Mouse (Mus musculus): ENCODE measurements at regions not wholly inside any gene's neighbourhood (a gene's known extent, or its start where the extent isn't known, plus 50 kb on each side); places are given as distances from the start of the nearest gene placed in this dataset.

GRCm38 (mm10) chr4:153120480-153120879 lies 362.1 kb downstream of the Ajap1 start:
- 72% methylated on average over 6 of the region's 6 CpGs for WGBS
- no peak for ATAC-seq (ENCODE audit: low FRiP score)

GRCm38 (mm10) chr4:153119647-153120102 lies 362.9 kb downstream of the Ajap1 start:
- 66% methylated on average over 4 of the region's 4 CpGs for WGBS

More at GRCm38 (mm10) chr4:153120480-153120879, 362.1 kb downstream of the Ajap1 start:
- no peaks in the 10 kb centered on the region for H3K4me1 ChIP-seq
- no peak overlapping the region for H3K27ac ChIP-seq
- H3K9me3 ChIP-seq = no peaks in the 10 kb centered on the region
- no peaks in the 10 kb centered on the region for H3K36me3 ChIP-seq (replicated peaks)
- no peak overlapping the region for H3K9ac ChIP-seq
- H3K4me2 ChIP-seq = no peak overlapping the region
- peaks cover 13% of the 10 kb centered on the region; the same call in 1 of the 2 replicates for H3K27me3 ChIP-seq
- no peak overlapping the region for H3K4me3 ChIP-seq (replicated peaks)

GRCm38 (mm10) chr4:153118824-153119646 lies 363.6 kb downstream of the Ajap1 start:
- Histone ChIP-seq H3K4me1 (0 out of 2 replicates have a peak, but pooled peaks cover 4% of the 10 kb centered on the region), H3K27ac (no peak overlapping the region), H3K4me3 (replicated peaks) (no peak overlapping the region), H3K27me3 (peaks cover 13% of the 10 kb centered on the region; the same call in 1 of the 2 replicates), H3K4me2 (no peak overlapping the region), H3K36me3 (replicated peaks) (no peaks in the 10 kb centered on the region), H3K9ac (no peak overlapping the region), H3K9me3 (no peaks in the 10 kb centered on the region)
- no peak for ATAC-seq (ENCODE audit: low FRiP score)
- 57% methylated on average over 14 of the region's 14 CpGs for WGBS

More at GRCm38 (mm10) chr4:153119647-153120102, 362.9 kb downstream of the Ajap1 start:
- no peak overlapping the region for H3K9ac ChIP-seq
- H3K4me2 ChIP-seq = no peak overlapping the region
- 0 out of 2 replicates have a peak, but pooled peaks cover 4% of the 10 kb centered on the region for H3K4me1 ChIP-seq
- no peak overlapping the region for H3K4me3 ChIP-seq (replicated peaks)
- H3K27ac ChIP-seq = no peak overlapping the region
- H3K36me3 ChIP-seq (replicated peaks) = no peaks in the 10 kb centered on the region
- peaks cover 13% of the 10 kb centered on the region; the same call in 1 of the 2 replicates for H3K27me3 ChIP-seq
- no peaks in the 10 kb centered on the region for H3K9me3 ChIP-seq
- no peak for ATAC-seq (ENCODE audit: low FRiP score)

GRCm38 (mm10) chr4:153114998-153115397 lies 367.6 kb downstream of the Ajap1 start:
- Histone ChIP-seq H3K9ac (no peak overlapping the region), H3K9me3 (peaks cover 9% of the 10 kb centered on the region; the same call in 1 of the 2 replicates), H3K27me3 (0 out of 2 replicates have a peak, but pooled peaks cover 8% of the 10 kb centered on the region), H3K4me1 (0 out of 2 replicates have a peak, but pooled peaks cover 4% of the 10 kb centered on the region), H3K36me3 (replicated peaks) (no peaks in the 10 kb centered on the region), H3K4me3 (replicated peaks) (no peak overlapping the region), H3K4me2 (no peak overlapping the region), H3K27ac (no peak overlapping the region)
- 50% methylated on average over 7 of the region's 7 CpGs for WGBS
- no peak for ATAC-seq (ENCODE audit: low FRiP score)

GRCm38 (mm10) chr4:153113577-153113976 lies 369.0 kb downstream of the Ajap1 start:
- Histone ChIP-seq H3K9ac (no peak overlapping the region), H3K36me3 (replicated peaks) (no peaks in the 10 kb centered on the region), H3K4me1 (0 out of 2 replicates have a peak, but pooled peaks cover 4% of the 10 kb centered on the region), H3K27ac (no peak overlapping the region), H3K4me2 (no peak overlapping the region), H3K9me3 (peaks cover 9% of the 10 kb centered on the region; the same call in 1 of the 2 replicates), H3K4me3 (replicated peaks) (no peak overlapping the region), H3K27me3 (0 out of 2 replicates have a peak, but pooled peaks cover 3% of the 10 kb centered on the region)
- ATAC-seq (ENCODE audit: low FRiP score) = no peak
- 56% methylated on average over 2 of the region's 2 CpGs for WGBS

GRCm38 (mm10) chr4:153110291-153110746 lies 372.3 kb downstream of the Ajap1 start:
- Histone ChIP-seq H3K9me3 (peaks cover 14% of the 10 kb centered on the region; the same call in 1 of the 2 replicates), H3K36me3 (replicated peaks) (no peaks in the 10 kb centered on the region), H3K4me1 (0 out of 2 replicates have a peak, but pooled peaks cover 4% of the 10 kb centered on the region), H3K27me3 (no peaks in the 10 kb centered on the region), H3K9ac (no peak overlapping the region), H3K4me3 (replicated peaks) (no peak overlapping the region), H3K4me2 (peak overlapping the region; percentile 2; the same call in 1 of the 2 replicates), H3K27ac (peak overlapping the region; percentile 62)
- ATAC-seq (ENCODE audit: low FRiP score) = peak; percentile 75; the same call in 1 of the 2 replicates
- 47% methylated on average over 16 of the region's 16 CpGs for WGBS

- ATAC-seq (ENCODE audit: low FRiP score) = no peak
- no peaks in the 10 kb centered on the region for H3K9me3 ChIP-seq
- no peak overlapping the region for H3K4me2 ChIP-seq
- H3K4me3 ChIP-seq (replicated peaks) = no peak overlapping the region
- H3K27me3 ChIP-seq = no peaks in the 10 kb centered on the region
- 82% methylated on average over 12 of the region's 12 CpGs for WGBS
- H3K4me1 ChIP-seq = peaks cover 17% of the 10 kb centered on the region
- no peak overlapping the region for H3K27ac ChIP-seq
- no peaks in the 10 kb centered on the region for H3K36me3 ChIP-seq (replicated peaks)
- no peak overlapping the region for H3K9ac ChIP-seq
Observed at GRCm38 (mm10) chr4:153098591-153098990, 384.0 kb downstream of the Ajap1 start.

- no peak for ATAC-seq (ENCODE audit: low FRiP score)
- WGBS = 77% methylated on average over 1 of the region's 1 CpGs
Observed at GRCm38 (mm10) chr4:153097601-153098000, 385.0 kb downstream of the Ajap1 start.

GRCm38 (mm10) chr4:153093129-153093528 lies 389.5 kb downstream of the Ajap1 start:
- Histone ChIP-seq H3K27ac (no peak overlapping the region), H3K9me3 (no peaks in the 10 kb centered on the region), H3K36me3 (replicated peaks) (no peaks in the 10 kb centered on the region), H3K4me2 (no peak overlapping the region), H3K4me3 (replicated peaks) (no peak overlapping the region), H3K4me1 (peaks cover 12% of the 10 kb centered on the region), H3K9ac (no peak overlapping the region), H3K27me3 (peaks cover 6% of the 10 kb centered on the region; the same call in 1 of the 2 replicates)
- ATAC-seq (ENCODE audit: low FRiP score) = no peak
- 83% methylated on average over 3 of the region's 3 CpGs for whole genome bisulfite sequencing

More at GRCm38 (mm10) chr4:153097601-153098000, 385.0 kb downstream of the Ajap1 start:
- H3K4me3 ChIP-seq (replicated peaks) = no peak overlapping the region
- no peak overlapping the region for H3K27ac ChIP-seq
- H3K9ac ChIP-seq = no peak overlapping the region
- H3K36me3 ChIP-seq (replicated peaks) = no peaks in the 10 kb centered on the region
- H3K27me3 ChIP-seq = peaks cover 3% of the 10 kb centered on the region; the same call in 1 of the 2 replicates
- H3K9me3 ChIP-seq = no peaks in the 10 kb centered on the region
- H3K4me2 ChIP-seq = no peak overlapping the region
- peaks cover 17% of the 10 kb centered on the region for H3K4me1 ChIP-seq

- peaks cover 35% of the 10 kb centered on the region for H3K27me3 ChIP-seq
- H3K9me3 ChIP-seq = no peaks in the 10 kb centered on the region
- H3K9ac ChIP-seq = no peak overlapping the region
- no peak overlapping the region for H3K4me2 ChIP-seq
- H3K36me3 ChIP-seq (replicated peaks) = no peaks in the 10 kb centered on the region
- 60% methylated on average over 14 of the region's 14 CpGs for WGBS
- no peak overlapping the region for H3K27ac ChIP-seq
- 0 out of 2 replicates have a peak, but pooled peaks cover 6% of the 10 kb centered on the region for H3K4me1 ChIP-seq
- no peak for ATAC-seq (ENCODE audit: low FRiP score)
- no peak overlapping the region for H3K4me3 ChIP-seq (replicated peaks)
Observed at GRCm38 (mm10) chr4:153082166-153082565, 400.4 kb downstream of the Ajap1 start.

GRCm38 (mm10) chr4:153074590-153074989 lies 408.0 kb downstream of the Ajap1 start:
- no peak for ATAC-seq (ENCODE audit: low FRiP score)
- Histone ChIP-seq H3K27ac (no peak overlapping the region), H3K4me1 (peaks cover 10% of the 10 kb centered on the region), H3K9ac (no peak overlapping the region), H3K36me3 (replicated peaks) (no peaks in the 10 kb centered on the region), H3K9me3 (no peaks in the 10 kb centered on the region), H3K4me2 (no peak overlapping the region), H3K4me3 (replicated peaks) (no peak overlapping the region), H3K27me3 (peaks cover 32% of the 10 kb centered on the region)
- 88% methylated on average over 3 of the region's 3 CpGs for WGBS

GRCm38 (mm10) chr4:153070190-153070745 lies 412.3 kb downstream of the Ajap1 start:
- 59% methylated on average over 15 of the region's 15 CpGs for WGBS
- no peak for ATAC-seq (ENCODE audit: low FRiP score)

More at GRCm38 (mm10) chr4:153070190-153070745, 412.3 kb downstream of the Ajap1 start:
- H3K9me3 ChIP-seq = no peaks in the 10 kb centered on the region
- no peak overlapping the region for H3K4me2 ChIP-seq
- H3K27me3 ChIP-seq = peaks cover 9% of the 10 kb centered on the region
- H3K4me1 ChIP-seq = peaks cover 10% of the 10 kb centered on the region
- no peak overlapping the region for H3K4me3 ChIP-seq (replicated peaks)
- H3K36me3 ChIP-seq (replicated peaks) = no peaks in the 10 kb centered on the region
- H3K27ac ChIP-seq = no peak overlapping the region
- H3K9ac ChIP-seq = no peak overlapping the region
